Mouse (Mus musculus) cerebellum, adult 8-10 months (tissue): ENCODE data around the gene Bbs4.

ENCODE experiments used
- DNase-seq: peaks from one replicate; pipeline ENCODE4 v3.0.0; 2022

The Bbs4 gene

GRCm38 (mm10) chr9:59291688-59292492 lies 61.4 kb downstream of the Bbs4 start:
- no peak for DNase-seq

GRCm38 (mm10) chr9:59290957-59291687 lies 62.2 kb downstream of the Bbs4 start, which contains the start of gene Adpgk:
TSS of gene Adpgk (plus strand) at chr9:59291558.
- peak; percentile 98 for DNase-seq

- DNase-seq: no peak
Observed at GRCm38 (mm10) chr9:59289529-59290115, 63.7 kb downstream of the Bbs4 start.

- DNase-seq: no peak
Observed at GRCm38 (mm10) chr9:59288685-59289410, 64.5 kb downstream of the Bbs4 start.

- no peak for DNase-seq
Observed at GRCm38 (mm10) chr9:59288058-59288457, 65.2 kb downstream of the Bbs4 start.

- no peak for DNase-seq
Observed at GRCm38 (mm10) chr9:59285614-59286013, 67.7 kb downstream of the Bbs4 start.

- no peak for DNase-seq
Observed at GRCm38 (mm10) chr9:59282683-59282986, 70.7 kb downstream of the Bbs4 start.

- peak; percentile 78 for DNase-seq
Observed at GRCm38 (mm10) chr9:59281871-59282682, 71.2 kb downstream of the Bbs4 start.

GRCm38 (mm10) chr9:59280888-59281287 lies 72.4 kb downstream of the Bbs4 start:
- no peak for DNase-seq

- DNase-seq: no peak
Observed at GRCm38 (mm10) chr9:59278694-59279093, 74.6 kb downstream of the Bbs4 start.

GRCm38 (mm10) chr9:59278199-59278598 lies 75.1 kb downstream of the Bbs4 start:
- no peak for DNase-seq

GRCm38 (mm10) chr9:59274846-59275455 lies 78.4 kb downstream of the Bbs4 start:
- no peak for DNase-seq

- no peak for DNase-seq
Observed at GRCm38 (mm10) chr9:59273199-59273598, 80.1 kb downstream of the Bbs4 start.
